Mouse (Mus musculus): ENCODE results near the gene Cfap45. TPM values are rescaled to one million over a fixed set of nuclear protein-coding genes. Genes with fewer than 3 reads are reported as not detected.

Cfap45 gene
- total RNA-seq, 2 experiments from 2014 or later, result 0.40 to 0.45 TPM

Other genes starting within 250 kb of the Cfap45 start
- gene Atp1a2, start 222.7 kb upstream of the Cfap45 start, total RNA-seq (2021), result 1,000 to 10,000 TPM in 1 of 2 experiments, 100 to 1,000 TPM in 1; 826 to 1,026 TPM
- not detected for gene Kcnj9, start 191.5 kb upstream of the Cfap45 start, total RNA-seq (2021)
- under 1 TPM; 0.29 to 0.96 TPM for gene Kcnj10, start 179.6 kb upstream of the Cfap45 start, total RNA-seq (2021)
- 1 to 10 TPM; 4.4 to 4.8 TPM for gene Pigm, start 144.3 kb upstream of the Cfap45 start, total RNA-seq (2021)
- gene Slamf9, start 45.4 kb upstream of the Cfap45 start, total RNA-seq (2021), result under 1 TPM; 0.33 to 0.57 TPM
- under 1 TPM; 0.37 to 0.51 TPM for gene Igsf9, start 39.0 kb upstream of the Cfap45 start, total RNA-seq (2021)
- 10 to 100 TPM; 60.4 to 61.2 TPM for gene Tagln2, start 20.8 kb upstream of the Cfap45 start, total RNA-seq (2021)
- not detected for gene Vsig8, start 35.1 kb downstream of the Cfap45 start, total RNA-seq (2021)
- not detected for gene Slamf8, start 69.8 kb downstream of the Cfap45 start, total RNA-seq (2021)
- not detected for gene Fcrl6, start 81.8 kb downstream of the Cfap45 start, total RNA-seq (2021)
- 10 to 100 TPM; 17.4 to 18.4 TPM for gene Dusp23, start 112.2 kb downstream of the Cfap45 start, total RNA-seq (2021)
- not detected for gene Crp, start 177.3 kb downstream of the Cfap45 start, total RNA-seq (2021)